Mouse (Mus musculus) CH12.LX (cell line): ENCODE data around the gene Lpar1. TPM values are rescaled to one million over a fixed set of nuclear protein-coding genes. Genes with fewer than 3 reads are reported as not detected.

Experiments
- DNase-seq: peaks from one replicate; pipeline ENCODE4 v3.0.0-alpha.2; 2013; ENCODE audit errors: extremely low read depth
- H3K27ac ChIP-seq: 2 replicates; pipeline ENCODE4 v1.5.1; 2012; ENCODE audit warnings: low read depth, mild to moderate bottlenecking, control low read depth, moderate library complexity; ENCODE audit not compliant: insufficient read depth
- H3K27me3 ChIP-seq: replicated peaks from 2 replicates; pipeline ENCODE3; 2012; ENCODE audit warnings: inconsistent platforms
- H3K36me3 ChIP-seq, 2 experiments: replicated peaks in 1 of 2; 2 replicates each; pipeline versions ENCODE3 to v1.6.1; 2012; ENCODE audit warnings: inconsistent platforms in 1 of 2, low read length in 1 of 2, mild to moderate bottlenecking in 1 of 2, mixed read lengths in 1 of 2, moderate library complexity in 1 of 2; ENCODE audit not compliant: control insufficient read depth in 1 of 2, insufficient read depth in 1 of 2
- H3K4me1 ChIP-seq, 2 experiments: 2 replicates each; pipeline ENCODE4 v1.6.1; 2012; ENCODE audit warnings: inconsistent platforms in 1 of 2, moderate library complexity in 1 of 2; ENCODE audit not compliant: insufficient read depth in 2 of 2, control insufficient read depth in 1 of 2
- H3K4me2 ChIP-seq: 2 replicates; pipeline ENCODE4 v1.6.1; 2012; ENCODE audit warnings: low read depth, mild to moderate bottlenecking, control low read depth; ENCODE audit not compliant: poor library complexity, insufficient read depth, severe bottlenecking
- H3K4me3 ChIP-seq, 3 experiments: fragments of 150-350 bp in 1 of 3; sonication (generic) in 1 of 3; replicated peaks in 1 of 3; 2 replicates each; pipeline versions ENCODE3 to v1.5.1; 2011 to 2012; ENCODE audit warnings: low read depth in 2 of 3, low read length in 2 of 3, mild to moderate bottlenecking in 2 of 3, moderate library complexity in 2 of 3, control low read depth in 1 of 3, improper control_type of control experiment in 1 of 3, inconsistent platforms in 1 of 3, mixed read lengths in 1 of 3; ENCODE audit not compliant: poor library complexity in 1 of 3
- H3K79me2 ChIP-seq: replicated peaks from 2 replicates; pipeline ENCODE4 v1.6.1; 2012; ENCODE audit warnings: mild to moderate bottlenecking, moderate library complexity; ENCODE audit not compliant: control insufficient read depth, poor library complexity, insufficient read depth, severe bottlenecking; ENCODE audit errors: extremely low read depth
- H3K9ac ChIP-seq: 2 replicates; pipeline ENCODE4 v1.6.1; 2012; ENCODE audit warnings: low read depth, mild to moderate bottlenecking, control low read depth, moderate library complexity; ENCODE audit not compliant: insufficient read depth
- H3K9me3 ChIP-seq: replicated peaks from 2 replicates; pipeline ENCODE3; 2012; ENCODE audit warnings: low read length, inconsistent platforms, mixed read lengths
- BHLHE40 ChIP-seq: IDR thresholded peaks from 2 replicates; pipeline ENCODE4 v1.6.1; 2011; ENCODE audit warnings: mild to moderate bottlenecking, low read depth, low read length, improper control_type of control experiment
- CHD1 ChIP-seq: IDR thresholded peaks from 2 replicates; pipeline ENCODE4 v1.6.1; 2012; ENCODE audit warnings: low read depth, low read length, improper control_type of control experiment, inconsistent platforms
- CTCF ChIP-seq, 2 experiments: IDR thresholded peaks in 1 of 2; conservative IDR thresholded peaks in 1 of 2; 2 replicates each; pipeline ENCODE4 v1.5.1; 2011 to 2012; ENCODE audit warnings: low read depth in 2 of 2, low read length in 2 of 2, improper control_type of control experiment in 1 of 2, inconsistent platforms in 1 of 2, mild to moderate bottlenecking in 1 of 2, moderate library complexity in 1 of 2
- E2F4 ChIP-seq: IDR thresholded peaks from 2 replicates; pipeline ENCODE4 v1.6.1; 2011; ENCODE audit warnings: low read depth, low read length, improper control_type of control experiment; ENCODE audit not compliant: insufficient replicate concordance
- ELF1 ChIP-seq: IDR thresholded peaks from 2 replicates; pipeline ENCODE4 v1.6.1; 2014; ENCODE audit warnings: low read depth, mild to moderate bottlenecking, inconsistent platforms, low read length, improper control_type of control experiment
- ETS1 ChIP-seq: conservative IDR thresholded peaks from 2 replicates; pipeline ENCODE4 v1.6.1; 2012; ENCODE audit warnings: low read depth, mild to moderate bottlenecking, inconsistent platforms, low read length, improper control_type of control experiment, moderate library complexity
- HCFC1 ChIP-seq: IDR thresholded peaks from 2 replicates; pipeline ENCODE4 v1.6.1; 2012; ENCODE audit warnings: low read depth, mild to moderate bottlenecking, inconsistent platforms, low read length, improper control_type of control experiment
- IRF4 ChIP-seq: IDR thresholded peaks from 2 replicates; pipeline ENCODE4 v1.6.1; 2014; ENCODE audit warnings: low read depth, mild to moderate bottlenecking, inconsistent platforms, low read length, improper control_type of control experiment
- JUN ChIP-seq: IDR thresholded peaks from 2 replicates; pipeline ENCODE4 v1.6.1; 2011; ENCODE audit warnings: low read depth, mild to moderate bottlenecking, low read length, improper control_type of control experiment, moderate library complexity; ENCODE audit not compliant: insufficient read depth
- JUND ChIP-seq: conservative IDR thresholded peaks from 2 replicates; pipeline ENCODE4 v1.6.1; 2011; ENCODE audit warnings: low read depth, low read length, improper control_type of control experiment
- KAT2A ChIP-seq: IDR thresholded peaks from 2 replicates; pipeline ENCODE4 v1.6.1; 2012; ENCODE audit warnings: low read length, improper control_type of control experiment, inconsistent platforms; ENCODE audit not compliant: insufficient replicate concordance
- MAFK ChIP-seq: IDR thresholded peaks from 2 replicates; pipeline ENCODE4 v1.6.1; 2011; ENCODE audit warnings: low read length, improper control_type of control experiment; ENCODE audit not compliant: insufficient replicate concordance
- MAX ChIP-seq: IDR thresholded peaks from 2 replicates; pipeline ENCODE4 v1.6.1; 2011; ENCODE audit warnings: low read length, improper control_type of control experiment
- MAZ ChIP-seq: IDR thresholded peaks from 2 replicates; pipeline ENCODE4 v1.6.1; 2012; ENCODE audit warnings: low read depth, mild to moderate bottlenecking, inconsistent platforms, low read length, improper control_type of control experiment, moderate library complexity
- MEF2A ChIP-seq: IDR thresholded peaks from 2 replicates; pipeline ENCODE4 v1.6.1; 2014; ENCODE audit warnings: low read depth, mild to moderate bottlenecking, inconsistent platforms, low read length, improper control_type of control experiment, borderline replicate concordance
- MXI1 ChIP-seq: IDR thresholded peaks from 2 replicates; pipeline ENCODE4 v1.6.1; 2011; ENCODE audit warnings: mild to moderate bottlenecking, low read depth, low read length, improper control_type of control experiment
- MYC ChIP-seq: IDR thresholded peaks from 2 replicates; pipeline ENCODE4 v1.6.1; 2011; ENCODE audit warnings: low read depth, mild to moderate bottlenecking, improper control_type of control experiment, low read length
- NELFE ChIP-seq: IDR thresholded peaks from 2 replicates; pipeline ENCODE4 v1.6.1; 2011; ENCODE audit warnings: low read depth, low read length, improper control_type of control experiment
- NRF1 ChIP-seq: IDR thresholded peaks from 2 replicates; pipeline ENCODE4 v1.6.1; 2014; ENCODE audit warnings: low read depth, mild to moderate bottlenecking, inconsistent platforms, low read length, improper control_type of control experiment, moderate library complexity
- PAX5 ChIP-seq: IDR thresholded peaks from 2 replicates; pipeline ENCODE4 v1.6.1; 2012; ENCODE audit warnings: low read length, inconsistent platforms, mixed read lengths
- POLR2AphosphoS2 ChIP-seq: IDR thresholded peaks from 2 replicates; pipeline ENCODE4 v1.6.1; 2011; ENCODE audit warnings: low read depth, low read length, improper control_type of control experiment
- RAD21 ChIP-seq: IDR thresholded peaks from 2 replicates; pipeline ENCODE4 v1.6.1; 2011; ENCODE audit warnings: low read depth, mild to moderate bottlenecking, low read length, improper control_type of control experiment, moderate library complexity
- RCOR1 ChIP-seq: conservative IDR thresholded peaks from 2 replicates; pipeline ENCODE4 v1.6.1; 2012; ENCODE audit warnings: low read depth, mild to moderate bottlenecking, inconsistent platforms, low read length, improper control_type of control experiment
- SIN3A ChIP-seq: IDR thresholded peaks from 2 replicates; pipeline ENCODE4 v1.6.1; 2012; ENCODE audit warnings: low read length, improper control_type of control experiment, inconsistent platforms
- SMC3 ChIP-seq: IDR thresholded peaks from 2 replicates; pipeline ENCODE4 v1.6.1; 2011; ENCODE audit warnings: low read depth, low read length, improper control_type of control experiment
- USF1 ChIP-seq: IDR thresholded peaks from 2 replicates; pipeline ENCODE4 v1.6.1; 2014; ENCODE audit warnings: low read depth, mild to moderate bottlenecking, inconsistent platforms, low read length, improper control_type of control experiment
- ZC3H11A ChIP-seq: IDR thresholded peaks from 2 replicates; pipeline ENCODE4 v1.6.1; 2012; ENCODE audit warnings: low read depth, mild to moderate bottlenecking, inconsistent platforms, low read length, improper control_type of control experiment
- ZKSCAN1 ChIP-seq: IDR thresholded peaks from 2 replicates; pipeline ENCODE4 v1.6.1; 2012; ENCODE audit warnings: low read depth, inconsistent platforms, low read length, improper control_type of control experiment, borderline replicate concordance
- ZNF384 ChIP-seq: IDR thresholded peaks from 2 replicates; pipeline ENCODE4 v1.6.1; 2012; ENCODE audit warnings: low read depth, low read length, improper control_type of control experiment, inconsistent platforms
- dilution Hi-C: fragments of 300-500 bp; cut with MboI; formaldehyde crosslinking; loops from 2 replicates; pipeline ENCODE4 v1.14.3; 2020; ENCODE audit warnings: low sequenced_read_pairs; ENCODE audit not compliant: extremely low pct_unique_long_range_greater_than_20kb, extremely low pct_ligation_motif_present
- in situ Hi-C: fragments of 300-500 bp; cut with MboI; formaldehyde crosslinking; loops from 3 replicates; pipeline ENCODE4 v1.14.3; 2019; ENCODE audit warnings: low sequenced_read_pairs, low pct_ligation_motif_present, low pct_unique_long_range_greater_than_20kb, mixed read lengths
- polyA plus RNA-seq: library from polyadenylated mRNA; unstranded; fragments of >175 nt; gene quantifications from 2 replicates; pipeline ENCODE4 v1.2.1, GENCODE M21; 2012; ENCODE audit warnings: low read depth; ENCODE audit not compliant: insufficient read length
- total RNA-seq, 2 experiments: library from RNA; depleted of rRNA; stranded (reverse); fragments of 300-350 nt in 1 of 2; fragments of >200 nt in 1 of 2; gene quantifications; 2 replicates each; pipeline ENCODE4 v1.2.3; 2012 to 2014

Lpar1 gene
- total RNA-seq (2012; rRNA removed) (0.04 TPM in 2 replicates), total RNA-seq (2014; rRNA removed) (not detected in 2 replicates), polyA plus RNA-seq (not detected in 2 replicates)

DNA sequence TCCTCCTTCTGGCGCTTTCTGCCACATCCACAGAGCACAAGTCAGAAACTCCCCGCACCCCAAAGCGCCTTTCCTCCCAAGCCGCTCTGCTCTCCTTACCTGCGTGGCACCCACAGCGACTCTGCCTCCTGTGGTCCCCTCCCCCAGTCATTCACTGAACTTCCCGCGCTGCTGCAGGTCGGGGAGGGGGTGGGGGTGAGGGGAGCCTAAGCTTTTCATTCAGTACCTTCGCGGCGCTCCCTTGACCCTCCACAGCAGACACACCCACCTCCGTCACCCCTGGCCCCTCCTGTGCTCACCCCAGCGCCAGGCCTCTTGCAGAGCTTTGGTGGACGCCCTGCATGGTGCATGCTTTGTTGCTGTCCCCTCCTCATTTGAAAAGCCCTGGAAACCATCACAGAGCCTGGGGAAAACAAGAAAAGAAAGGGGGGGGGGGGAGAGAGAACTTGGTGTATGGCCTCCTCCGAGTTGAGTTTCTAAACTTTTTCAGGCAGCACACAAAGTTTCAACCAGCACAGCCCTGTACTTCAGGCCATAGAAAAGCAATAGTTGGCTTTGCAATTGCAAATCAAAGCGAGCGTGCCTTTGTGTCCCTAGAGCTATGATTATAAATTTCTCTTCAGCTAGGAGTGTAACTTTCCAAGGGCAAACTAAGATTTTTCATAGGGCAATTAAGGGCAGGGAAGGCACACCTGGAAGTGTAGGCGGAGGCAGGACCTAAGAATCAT is at the start of gene Lpar1:
Lpar1 (minus strand) TSS at position 268 of the 728 bp plus-strand sequence.
- TF ChIP-seq IRF4: no peak
- no peak for TF ChIP-seq KAT2A
- no peak for TF ChIP-seq CTCF (conservative IDR thresholded peaks at IDR 0.05 in 1 of 2, IDR thresholded peaks at IDR 0.05 in 1 of 2; ENCODE audit: low read depth in 2 of 2, low read length in 2 of 2)
- TF ChIP-seq MAZ: no peak
- no peak for TF ChIP-seq E2F4
- no peak for TF ChIP-seq MAFK
- no peak for TF ChIP-seq CHD1
- TF ChIP-seq HCFC1: no peak
- no peak for TF ChIP-seq MXI1
- TF ChIP-seq JUND: no peak
- TF ChIP-seq ZC3H11A: no peak
- no peak for TF ChIP-seq ETS1
- TF ChIP-seq ELF1: no peak
- no peak for TF ChIP-seq NELFE
- no peak for TF ChIP-seq ZKSCAN1
- TF ChIP-seq RAD21: no peak
- no peak for TF ChIP-seq SMC3
- no peak for TF ChIP-seq ZNF384
- no peak for TF ChIP-seq MYC
- Histone ChIP-seq H3K36me3 (no peaks in the 10 kb centered on the region), H3K27ac (no peak within 1 kb of the TSS), H3K9me3 (no peaks in the 10 kb centered on the region), H3K79me2 (no peaks in the 10 kb centered on the region), H3K9ac (no peak within 1 kb of the TSS), H3K27me3 (no peaks in the 10 kb centered on the region), H3K4me2 (no peak within 1 kb of the TSS), H3K4me3 (no peak within 1 kb of the TSS), H3K4me1 (peaks cover 0 to 4% of the 10 kb centered on the region in 2 experiments; a peak in 2 of 4 replicates)
- in situ Hi-C loops (no loop called here), dilution Hi-C loops (no loop called here)
- no peak for DNase-seq

DNA sequence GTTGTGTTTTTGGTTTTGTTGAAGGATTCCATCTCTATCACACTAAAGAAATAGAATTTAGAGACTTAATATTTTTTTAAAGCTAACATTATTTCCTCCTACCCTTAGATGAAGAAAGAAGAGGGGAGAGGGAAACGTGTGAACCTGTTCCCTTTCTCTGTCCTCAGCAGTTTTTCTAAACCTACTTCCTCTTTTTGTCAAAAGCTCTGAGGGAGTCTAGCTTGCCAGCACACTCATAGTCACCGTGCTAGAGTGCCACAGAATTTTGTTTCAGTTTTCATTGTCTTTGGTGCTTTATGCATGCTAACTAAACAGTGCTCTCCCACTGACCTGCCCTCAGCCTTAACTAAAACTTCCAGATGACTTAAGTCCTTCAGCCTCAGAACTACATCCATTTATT is 32.2 kb upstream of the Lpar1 start:
- in situ Hi-C loops (no loop called here), dilution Hi-C loops (no loop called here)
- Histone ChIP-seq H3K9ac (peak overlapping the region; percentile 9; the same call in 1 of the 2 replicates), H3K4me2 (peak overlapping the region; percentile 56; the same call in 1 of the 2 replicates), H3K4me3 (no peak overlapping the region), H3K79me2 (no peaks in the 10 kb centered on the region), H3K27ac (peak overlapping the region; percentile 52; the same call in 1 of the 2 replicates), H3K4me1 (peaks cover 9 to 25% of the 10 kb centered on the region in 2 experiments), H3K9me3 (no peaks in the 10 kb centered on the region), H3K27me3 (no peaks in the 10 kb centered on the region), H3K36me3 (no peaks in the 10 kb centered on the region)
- peak; percentile 73 for DNase-seq
- no peak for TF ChIP-seq ZC3H11A
- TF ChIP-seq MEF2A: no peak
- no peak; the same call in 1 of the 2 replicates for TF ChIP-seq JUND
- TF ChIP-seq MAFK: peak; percentile 84; the same call in 1 of the 2 replicates
- TF ChIP-seq CTCF (conservative IDR thresholded peaks at IDR 0.05 in 1 of 2, IDR thresholded peaks at IDR 0.05 in 1 of 2; ENCODE audit: low read depth in 2 of 2, low read length in 2 of 2): no peak
- no peak for TF ChIP-seq USF1
- peak; percentile 76 for TF ChIP-seq IRF4
- TF ChIP-seq PAX5: no peak
- TF ChIP-seq NRF1: no peak
- TF ChIP-seq POLR2AphosphoS2: no peak
- peak; percentile 52; the same call in 1 of the 2 replicates for TF ChIP-seq ETS1
- TF ChIP-seq BHLHE40: peak; percentile 79
- TF ChIP-seq CHD1: no peak
- TF ChIP-seq HCFC1: no peak
- TF ChIP-seq ZNF384: peak; percentile 77
- no peak for TF ChIP-seq ZKSCAN1
- TF ChIP-seq MAX: 0 out of 2 replicates have a peak, but pooled peaks have one; percentile 31
- TF ChIP-seq RAD21: no peak; the same call in 1 of the 2 replicates
- no peak for TF ChIP-seq JUN
- no peak for TF ChIP-seq SIN3A
- TF ChIP-seq RCOR1: peak; percentile 69; the same call in 1 of the 2 replicates
